Mouse (Mus musculus) brain, embryonic 14.5 days (tissue): Measurements from ENCODE around the gene Unc5b.

Source experiments
- CTCF ChIP-seq: fragments of 200-500 bp; IDR thresholded peaks from 2 replicates; pipeline ENCODE4 v1.5.1; 2012; ENCODE audit warnings: inconsistent platforms, mild to moderate bottlenecking, moderate library complexity, borderline replicate concordance; ENCODE audit not compliant: insufficient read depth, insufficient read length; ENCODE audit errors: extremely low read depth
- POLR2A ChIP-seq: fragments of 200-500 bp; IDR thresholded peaks from 2 replicates; pipeline ENCODE4 v1.6.1; 2012; ENCODE audit warnings: mild to moderate bottlenecking, inconsistent platforms, borderline replicate concordance; ENCODE audit not compliant: poor library complexity, insufficient read depth, insufficient read length, severe bottlenecking; ENCODE audit errors: extremely low read depth

GRCm38 (mm10) chr10:60811792-60812525, 19.4 kb downstream of the Unc5b start:
- TF ChIP-seq POLR2A (no peak), CTCF (no peak)
